Mouse (Mus musculus) erythroblast, embryonic 14.5 days (primary cell): Measurements from ENCODE around the gene 1810049J17Rik. TPM values are rescaled to one million over a fixed set of nuclear protein-coding genes. Genes with fewer than 3 reads are reported as not detected.

Experiments used
- H3K27me3 ChIP-seq: 2 replicates; pipeline ENCODE4 v1.6.1; 2012; ENCODE audit warnings: inconsistent platforms; ENCODE audit not compliant: control insufficient read depth
- H3K36me3 ChIP-seq: 2 replicates; pipeline ENCODE4 v1.6.1; 2012; ENCODE audit warnings: mild to moderate bottlenecking, inconsistent platforms; ENCODE audit not compliant: control insufficient read depth
- H3K4me1 ChIP-seq: 2 replicates; pipeline ENCODE4 v1.6.1; 2012; ENCODE audit warnings: inconsistent platforms; ENCODE audit not compliant: control insufficient read depth
- H3K4me3 ChIP-seq: replicated peaks from 2 replicates; pipeline ENCODE3; 2012; ENCODE audit warnings: moderate library complexity, mild to moderate bottlenecking, inconsistent platforms
- H3K9me3 ChIP-seq: 2 replicates; pipeline ENCODE4 v1.6.1; 2012; ENCODE audit warnings: low read length, inconsistent platforms, mixed read lengths; ENCODE audit not compliant: control insufficient read depth
- GATA1 ChIP-seq: IDR thresholded peaks from 2 replicates; pipeline ENCODE4 v1.6.1; 2012; ENCODE audit warnings: low read length, inconsistent platforms, mixed read lengths
- TAL1 ChIP-seq: IDR thresholded peaks from 3 replicates; pipeline ENCODE4 v1.6.1; 2012; ENCODE audit warnings: low read length, inconsistent platforms, mixed read lengths
- polyA plus RNA-seq: library from polyadenylated mRNA; stranded (reverse); fragments of >175 nt; gene quantifications from 2 replicates; pipeline ENCODE4 v1.2.3, GENCODE M21; 2012

Gene 1810049J17Rik
- polyA plus RNA-seq, 1 experiment: not detected

GRCm38 (mm10) chr15:12365416-12366071 is 43.8 kb upstream of the 1810049J17Rik start:
- no peak for TF ChIP-seq GATA1
- TF ChIP-seq TAL1: no peak
- H3K9me3 ChIP-seq: no peaks in the 10 kb centered on the region
- H3K4me1 ChIP-seq: peaks cover 33% of the 10 kb centered on the region
- H3K27me3 ChIP-seq: no peaks in the 10 kb centered on the region
- peaks cover 14% of the 10 kb centered on the region for H3K36me3 ChIP-seq
- H3K4me3 ChIP-seq: no peak overlapping the region

- Histone ChIP-seq H3K36me3 (peaks cover 19% of the 10 kb centered on the region), H3K27me3 (no peaks in the 10 kb centered on the region), H3K9me3 (no peaks in the 10 kb centered on the region), H3K4me1 (peaks cover 30% of the 10 kb centered on the region), H3K4me3 (no peak overlapping the region)
- no peak for TF ChIP-seq TAL1
- no peak for TF ChIP-seq GATA1
Measured at GRCm38 (mm10) chr15:12364096-12364495, 42.4 kb upstream of the 1810049J17Rik start.

GRCm38 (mm10) chr15:12362701-12363040 is 41.0 kb upstream of the 1810049J17Rik start:
- H3K36me3 ChIP-seq: peaks cover 28% of the 10 kb centered on the region
- TF ChIP-seq GATA1 (no peak), TAL1 (no peak)

GRCm38 (mm10) chr15:12362001-12362700 is 40.5 kb upstream of the 1810049J17Rik start:
- Histone ChIP-seq H3K27me3 (no peaks in the 10 kb centered on the region), H3K4me3 (no peak overlapping the region), H3K4me1 (peaks cover 13% of the 10 kb centered on the region), H3K36me3 (peaks cover 33% of the 10 kb centered on the region), H3K9me3 (no peaks in the 10 kb centered on the region)
- TF ChIP-seq TAL1: no peak
- no peak for TF ChIP-seq GATA1

More at GRCm38 (mm10) chr15:12362701-12363040, 41.0 kb upstream of the 1810049J17Rik start:
- H3K4me3 ChIP-seq: no peak overlapping the region
- H3K27me3 ChIP-seq: no peaks in the 10 kb centered on the region
- peaks cover 18% of the 10 kb centered on the region for H3K4me1 ChIP-seq
- no peaks in the 10 kb centered on the region for H3K9me3 ChIP-seq

GRCm38 (mm10) chr15:12360519-12361212 is 39.0 kb upstream of the 1810049J17Rik start:
- H3K36me3 ChIP-seq: peaks cover 46% of the 10 kb centered on the region
- no peaks in the 10 kb centered on the region for H3K27me3 ChIP-seq
- H3K9me3 ChIP-seq: no peaks in the 10 kb centered on the region
- TF ChIP-seq TAL1 (no peak), GATA1 (no peak)
- no peak overlapping the region for H3K4me3 ChIP-seq
- peaks cover under 1% of the 10 kb centered on the region for H3K4me1 ChIP-seq

GRCm38 (mm10) chr15:12358384-12358783 is 36.7 kb upstream of the 1810049J17Rik start:
- Histone ChIP-seq H3K36me3 (peaks cover 66% of the 10 kb centered on the region), H3K4me1 (no peaks in the 10 kb centered on the region; the same call in none of the 2 replicates), H3K9me3 (no peaks in the 10 kb centered on the region), H3K27me3 (no peaks in the 10 kb centered on the region), H3K4me3 (no peak overlapping the region)
- TF ChIP-seq TAL1: no peak
- TF ChIP-seq GATA1: no peak

- peaks cover 75% of the 10 kb centered on the region for H3K36me3 ChIP-seq
- H3K9me3 ChIP-seq: no peaks in the 10 kb centered on the region
- no peaks in the 10 kb centered on the region for H3K27me3 ChIP-seq
- TF ChIP-seq GATA1 (no peak), TAL1 (no peak)
- H3K4me1 ChIP-seq: no peaks in the 10 kb centered on the region; the same call in none of the 2 replicates
- no peak overlapping the region for H3K4me3 ChIP-seq
Measured at GRCm38 (mm10) chr15:12357459-12357858, 35.8 kb upstream of the 1810049J17Rik start.

- H3K9me3 ChIP-seq: no peaks in the 10 kb centered on the region
- no peaks in the 10 kb centered on the region; the same call in none of the 2 replicates for H3K4me1 ChIP-seq
- TF ChIP-seq GATA1 (no peak), TAL1 (no peak)
- no peaks in the 10 kb centered on the region for H3K27me3 ChIP-seq
- H3K36me3 ChIP-seq: peaks cover 79% of the 10 kb centered on the region
- H3K4me3 ChIP-seq: no peak overlapping the region
Measured at GRCm38 (mm10) chr15:12355907-12356306, 34.2 kb upstream of the 1810049J17Rik start.

GRCm38 (mm10) chr15:12355261-12355660 is 33.6 kb upstream of the 1810049J17Rik start:
- TF ChIP-seq TAL1 (no peak), GATA1 (no peak)
- Histone ChIP-seq H3K4me1 (no peaks in the 10 kb centered on the region; the same call in 1 of the 2 replicates), H3K4me3 (no peak overlapping the region), H3K9me3 (no peaks in the 10 kb centered on the region), H3K36me3 (peaks cover 78% of the 10 kb centered on the region), H3K27me3 (no peaks in the 10 kb centered on the region)
